Mouse (Mus musculus): ENCODE data around the gene Gm8439. TPM values are rescaled to one million over a fixed set of nuclear protein-coding genes. Genes with fewer than 3 reads are reported as not detected.

Gene Gm8439
- polyA plus RNA-seq, 1 experiment from 2014 or later = not detected

- WGBS = 78% methylated on average over 3 of the region's 3 CpGs
- Histone ChIP-seq H3K36me3 (no peaks in the 10 kb centered on the region), H3K27ac (ENCODE audit: poor library complexity, severe bottlenecking) (no peak overlapping the region), H3K4me3 (no peak overlapping the region), H3K9me3 (replicated peaks) (no peaks in the 10 kb centered on the region), H3K9ac (no peak overlapping the region), H3K4me2 (no peak overlapping the region), H3K27me3 (replicated peaks) (peaks cover 17% of the 10 kb centered on the region), H3K4me1 (replicated peaks) (no peaks in the 10 kb centered on the region)
- no peak for ATAC-seq (ENCODE audit: insufficient number of reproducible peaks, low FRiP score)
These were observed 55.4 kb downstream of the Gm8439 start for GRCm38 (mm10) chr4:120643899-120644298.

GRCm38 (mm10) chr4:120649369-120650207 is 61.0 kb downstream of the Gm8439 start:
- peak overlapping the region; percentile 92 for H3K4me2 ChIP-seq
- peaks cover 50% of the 10 kb centered on the region for H3K27me3 ChIP-seq (replicated peaks)
- peak overlapping the region; percentile 55 for H3K4me3 ChIP-seq
- ATAC-seq (ENCODE audit: insufficient number of reproducible peaks, low FRiP score) = peak; percentile 85
- peak overlapping the region; percentile 70 for H3K9ac ChIP-seq
- no peaks in the 10 kb centered on the region; the same call in 1 of the 2 replicates for H3K9me3 ChIP-seq (replicated peaks)
- no peak overlapping the region for H3K27ac ChIP-seq (ENCODE audit: poor library complexity, severe bottlenecking)
- 4% methylated on average over 53 of the region's 55 CpGs for WGBS
- H3K4me1 ChIP-seq (replicated peaks) = peaks cover 8% of the 10 kb centered on the region
- H3K36me3 ChIP-seq = no peaks in the 10 kb centered on the region

- ATAC-seq (ENCODE audit: insufficient number of reproducible peaks, low FRiP score) = no peak; the same call in 1 of the 2 replicates
These were observed 61.7 kb downstream of the Gm8439 start for GRCm38 (mm10) chr4:120650208-120650592.

GRCm38 (mm10) chr4:120655898-120656297 is 67.4 kb downstream of the Gm8439 start:
- H3K9ac ChIP-seq = no peak overlapping the region
- H3K27me3 ChIP-seq (replicated peaks) = peaks cover 13% of the 10 kb centered on the region
- no peaks in the 10 kb centered on the region; the same call in 1 of the 2 replicates for H3K9me3 ChIP-seq (replicated peaks)
- no peak overlapping the region for H3K27ac ChIP-seq (ENCODE audit: poor library complexity, severe bottlenecking)
- no peaks in the 10 kb centered on the region for H3K36me3 ChIP-seq
- H3K4me2 ChIP-seq = no peak overlapping the region
- ATAC-seq (ENCODE audit: insufficient number of reproducible peaks, low FRiP score) = no peak
- WGBS = 74% methylated on average over 8 of the region's 8 CpGs
- no peaks in the 10 kb centered on the region for H3K4me1 ChIP-seq (replicated peaks)
- H3K4me3 ChIP-seq = no peak overlapping the region

More at GRCm38 (mm10) chr4:120650208-120650592, 61.7 kb downstream of the Gm8439 start:
- H3K36me3 ChIP-seq = no peaks in the 10 kb centered on the region
- no peaks in the 10 kb centered on the region; the same call in 1 of the 2 replicates for H3K9me3 ChIP-seq (replicated peaks)
- WGBS = 27% methylated on average over 7 of the region's 7 CpGs
- peak overlapping the region; percentile 55 for H3K4me3 ChIP-seq
- peaks cover 8% of the 10 kb centered on the region for H3K4me1 ChIP-seq (replicated peaks)
- H3K27ac ChIP-seq (ENCODE audit: poor library complexity, severe bottlenecking) = no peak overlapping the region
- H3K27me3 ChIP-seq (replicated peaks) = peaks cover 50% of the 10 kb centered on the region
- H3K9ac ChIP-seq = peak overlapping the region; percentile 70; the same call in 1 of the 2 replicates
- peak overlapping the region; percentile 92 for H3K4me2 ChIP-seq

Other genes starting within 250 kb of the Gm8439 start
- gene Scmh1, start 183.5 kb upstream of the Gm8439 start, polyA plus RNA-seq (2016; fragmentation: Nextera tagmentation; extraction: Ambion mirVana) = 90.1 and 102 TPM in 2 replicates
- gene Slfnl1, start 56.5 kb upstream of the Gm8439 start, polyA plus RNA-seq (2016; fragmentation: Nextera tagmentation; extraction: Ambion mirVana) = not detected in 2 replicates
- 119 and 122 TPM in 2 replicates for gene Ctps, start 18.5 kb upstream of the Gm8439 start, polyA plus RNA-seq (2016; fragmentation: Nextera tagmentation; extraction: Ambion mirVana)
- gene Cited4, start 77.8 kb downstream of the Gm8439 start, polyA plus RNA-seq (2016; fragmentation: Nextera tagmentation; extraction: Ambion mirVana) = 41.2 and 43.6 TPM in 2 replicates
- 0.89 and 0.95 TPM in 2 replicates for gene Kcnq4, start 159.9 kb downstream of the Gm8439 start, polyA plus RNA-seq (2016; fragmentation: Nextera tagmentation; extraction: Ambion mirVana)
- gene Nfyc, start 242.8 kb downstream of the Gm8439 start, polyA plus RNA-seq (2016; fragmentation: Nextera tagmentation; extraction: Ambion mirVana) = 102 and 108 TPM in 2 replicates